Mouse (Mus musculus) cerebellum, adult 2 months (tissue): ENCODE measurements around the gene Hnrnpu. TPM values are rescaled to one million over a fixed set of nuclear protein-coding genes. Genes with fewer than 3 reads are reported as not detected.
"Not testable (repeated sequence)": the region's sequence is repeated elsewhere in the genome, so short reads cannot be mapped to it uniquely, and the experiment has no call there.

Source experiments
- DNase-seq, 2 experiments: peaks; one replicate each; pipeline ENCODE4 v3.0.0; 2021
- H3K27ac ChIP-seq: fragments of 200-500 bp; 2 replicates; pipeline ENCODE4 v1.5.1; 2012; ENCODE audit warnings: low read length, control low read depth, inconsistent platforms; ENCODE audit not compliant: insufficient read depth
- H3K27me3 ChIP-seq: fragments of 200-500 bp; 2 replicates; pipeline ENCODE4 v1.6.1; 2012; ENCODE audit warnings: inconsistent platforms, mild to moderate bottlenecking, low read length, moderate library complexity; ENCODE audit not compliant: control insufficient read depth, insufficient read depth
- H3K4me1 ChIP-seq: fragments of 200-500 bp; 2 replicates; pipeline ENCODE4 v1.6.1; 2011; ENCODE audit warnings: low read length; ENCODE audit not compliant: control insufficient read depth, insufficient read depth
- H3K4me3 ChIP-seq: fragments of 200-500 bp; replicated peaks from 2 replicates; pipeline ENCODE3; 2011; ENCODE audit warnings: mild to moderate bottlenecking, low read depth, low read length, control low read depth; ENCODE audit not compliant: insufficient read depth
- CTCF ChIP-seq: fragments of 200-500 bp; IDR thresholded peaks from 2 replicates; pipeline ENCODE4 v1.5.1; 2011; ENCODE audit warnings: low read depth, mild to moderate bottlenecking, control low read depth, low read length, moderate library complexity, borderline replicate concordance; ENCODE audit not compliant: insufficient read depth
- POLR2A ChIP-seq: fragments of 200-500 bp; IDR thresholded peaks from 2 replicates; pipeline ENCODE4 v1.6.1; 2011; ENCODE audit warnings: low read length, control low read depth, borderline replicate concordance; ENCODE audit not compliant: insufficient read depth
- WGBS: fragments of 180-500 bp; shearing (Covaris S2); methylation state at CpG from one replicate; pipeline ENCODE4 v1.1.7; 2018; 5-methylcytosine and 5-hydroxymethylcytosine counted together
- polyA plus RNA-seq: library from polyadenylated mRNA; depleted of rRNA; stranded (reverse); fragments of >200 nt; gene quantifications from 2 replicates; pipeline ENCODE4 v1.2.3, GENCODE M21; 2012; rRNA removed

The Hnrnpu gene
- polyA plus RNA-seq, 1 experiment, result 365 TPM

DNA sequence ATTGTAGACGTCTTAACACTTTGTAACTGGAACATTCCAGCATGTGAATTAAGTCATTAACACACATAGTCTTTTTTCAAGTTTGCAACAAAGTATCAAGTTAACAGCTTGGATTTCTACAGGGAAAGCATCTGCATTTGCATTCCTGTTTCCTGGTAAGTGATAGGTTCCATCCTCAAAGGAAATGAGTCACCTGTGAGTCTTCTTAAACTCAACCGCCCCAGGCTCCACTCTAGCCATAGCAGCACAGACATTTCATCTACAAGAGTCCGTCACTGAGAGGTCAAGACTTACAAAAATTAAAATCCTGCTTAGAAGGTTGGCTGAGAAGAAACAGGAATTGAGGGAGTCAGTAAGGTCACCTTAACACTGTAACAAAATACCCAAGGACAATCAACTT lies 45.9 kb downstream of the Hnrnpu start:
- no peak for DNase-seq
- TF ChIP-seq CTCF, result no peak
- no peak for TF ChIP-seq POLR2A
- 93% methylated on average over 3 of the region's 3 CpGs for WGBS
- no peak overlapping the region for H3K4me3 ChIP-seq
- H3K27me3 ChIP-seq, result no peaks in the 10 kb centered on the region; the same call in 1 of the 2 replicates
- H3K27ac ChIP-seq, result no peak overlapping the region
- no peaks in the 10 kb centered on the region for H3K4me1 ChIP-seq

DNA sequence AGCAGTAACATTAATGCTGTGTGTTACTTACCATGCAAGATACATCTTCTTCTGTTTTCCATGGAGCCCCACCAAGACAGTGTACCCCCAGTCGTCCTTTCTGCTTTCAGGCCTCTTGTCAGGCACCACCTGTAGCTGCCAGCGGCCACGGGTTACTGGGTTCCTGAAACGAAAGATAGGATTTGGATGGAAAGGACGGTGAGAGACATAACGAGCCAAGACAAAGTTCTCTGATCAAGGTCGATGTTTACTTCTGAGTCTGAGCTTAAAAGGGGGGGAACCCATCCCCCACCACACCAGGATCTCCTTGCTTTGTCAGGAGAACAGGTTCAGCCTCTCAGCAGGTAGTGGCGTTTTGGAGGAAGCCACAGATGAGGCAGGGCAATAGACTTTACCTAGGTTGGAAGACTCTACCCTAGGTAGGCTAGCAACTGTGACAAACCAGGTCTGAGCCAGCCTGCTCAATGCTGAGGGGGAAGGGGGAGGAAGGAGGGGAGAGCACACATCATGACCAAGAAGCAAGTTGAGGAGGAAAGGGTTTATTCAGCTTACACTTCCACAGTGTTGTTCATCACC lies 49.9 kb downstream of the Hnrnpu start:
- no peak overlapping the region for H3K4me3 ChIP-seq

DNA sequence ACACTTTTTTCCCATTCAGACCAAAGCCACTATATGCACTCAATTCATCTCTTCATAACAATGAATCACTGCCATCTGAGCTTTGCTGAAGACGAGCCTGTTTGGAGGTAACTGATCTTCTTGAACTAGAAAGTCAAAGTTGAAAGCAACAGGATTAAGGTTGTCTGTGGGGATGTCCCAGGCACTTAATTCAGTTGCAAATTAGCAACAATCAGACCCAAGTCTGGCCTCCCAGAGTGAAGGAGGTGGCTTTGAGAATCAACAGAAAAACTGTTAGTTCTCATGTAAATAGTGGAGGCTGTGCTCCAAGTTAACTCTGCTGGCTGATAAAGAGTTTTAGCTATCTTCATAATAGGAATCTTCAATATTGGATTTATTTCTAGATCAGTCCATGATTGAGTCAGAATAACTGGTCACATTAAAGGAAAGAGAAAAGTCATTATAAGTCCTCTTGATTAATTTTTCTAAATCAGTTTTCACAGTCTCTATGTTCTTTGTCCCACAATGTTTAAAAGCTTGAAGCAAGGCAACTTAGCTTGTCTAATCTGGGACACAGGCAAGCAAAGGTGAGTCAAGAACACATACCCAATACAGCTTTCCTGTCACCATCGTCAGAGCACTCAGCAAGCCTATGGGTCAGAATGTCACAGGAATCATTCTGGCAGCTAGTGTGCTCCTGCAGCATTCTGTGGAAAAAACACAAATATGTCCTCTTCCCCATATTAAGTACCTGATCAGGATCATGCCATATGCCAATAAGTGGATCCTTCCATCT lies 53.5 kb downstream of the Hnrnpu start:
- no peak for TF ChIP-seq CTCF
- no peak for TF ChIP-seq POLR2A

More for the DNA sequence above, 49.9 kb downstream of the Hnrnpu start:
- 66% methylated on average over 8 of the region's 8 CpGs for WGBS
- H3K4me1 ChIP-seq, result no peaks in the 10 kb centered on the region
- H3K27me3 ChIP-seq, result no peaks in the 10 kb centered on the region
- no peak overlapping the region for H3K27ac ChIP-seq
- TF ChIP-seq CTCF (no peak), POLR2A (no peak)
- no peak for DNase-seq

DNA sequence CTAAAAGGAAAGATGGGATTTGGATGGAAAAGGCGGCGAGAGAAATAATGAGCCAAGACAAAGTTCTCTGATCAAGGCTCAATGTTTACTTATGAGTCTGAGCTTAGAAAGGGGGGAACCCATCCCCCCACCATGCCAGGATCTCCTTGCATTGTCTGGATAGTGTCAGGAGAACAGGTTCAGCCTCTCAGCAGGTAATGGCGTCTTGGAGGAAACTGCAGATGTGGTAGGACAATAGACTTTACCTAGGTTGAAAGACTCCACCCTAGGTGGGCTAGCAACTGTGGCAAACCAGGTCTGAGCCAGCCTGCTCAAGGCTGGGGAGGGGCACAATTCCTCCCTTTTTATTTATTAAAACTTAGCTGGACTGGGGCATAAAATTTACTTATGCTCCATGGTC lies 54.3 kb downstream of the Hnrnpu start:
- H3K27ac ChIP-seq, H3K4me1 ChIP-seq, H3K27me3 ChIP-seq, DNase-seq, H3K4me3 ChIP-seq: not testable (repeated sequence)
- WGBS, result 80% methylated on average over 3 of the region's 3 CpGs

More for the DNA sequence above, 53.5 kb downstream of the Hnrnpu start:
- Histone ChIP-seq H3K4me1 (no peaks in the 10 kb centered on the region), H3K27me3 (no peaks in the 10 kb centered on the region), H3K27ac (no peak overlapping the region), H3K4me3 (no peak overlapping the region)
- whole genome bisulfite sequencing, result 78% methylated on average over 2 of the region's 2 CpGs
- no peak for DNase-seq

DNA sequence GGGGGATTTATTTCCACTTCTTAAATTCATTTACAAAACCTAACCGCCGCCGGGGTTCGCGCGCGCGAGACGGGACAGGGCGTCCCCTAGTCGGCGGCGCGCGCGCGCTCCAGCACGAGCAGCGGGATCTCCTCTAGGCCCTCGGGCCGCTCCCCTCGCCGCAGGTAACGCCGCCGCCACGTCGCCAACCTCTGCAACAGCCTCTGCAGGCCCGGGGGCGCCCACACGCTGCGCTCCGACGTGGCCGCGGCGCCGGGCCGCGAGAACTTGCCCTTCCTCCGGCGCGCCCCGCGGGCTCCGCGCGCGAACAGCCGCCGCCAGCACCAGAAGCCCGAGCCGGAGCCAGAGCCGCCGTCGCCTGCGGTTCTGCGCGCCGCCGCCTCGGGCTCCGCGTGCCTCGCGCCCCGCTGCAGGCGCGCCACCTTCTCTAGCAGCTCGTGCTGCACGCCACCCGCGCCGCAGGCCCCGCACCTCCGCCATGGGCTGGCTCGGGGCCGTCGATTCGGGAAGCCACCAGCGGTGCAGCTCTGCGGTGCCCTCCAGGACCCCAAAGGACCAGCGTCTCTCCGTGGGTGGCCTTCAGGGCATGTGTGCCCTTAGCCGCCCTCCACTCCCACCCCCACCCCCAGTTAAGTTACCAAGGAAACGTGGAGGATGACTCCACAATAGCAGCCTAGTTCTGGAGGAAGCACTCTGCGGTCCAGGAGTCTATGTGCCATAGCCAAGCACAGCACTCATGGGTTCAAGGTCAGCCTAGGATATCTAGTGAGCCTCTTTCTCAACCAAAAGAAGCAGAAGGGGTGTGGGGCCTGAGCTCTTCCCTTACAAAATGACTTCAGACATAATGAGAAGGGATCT lies 61.3 kb downstream of the Hnrnpu start:
- H3K27ac ChIP-seq, result peak overlapping the region; percentile 56; the same call in 1 of the 2 replicates
- DNase-seq, result peak; percentile 76 to 77
- no peaks in the 10 kb centered on the region for H3K27me3 ChIP-seq
- H3K4me3 ChIP-seq, result peak overlapping the region; percentile 66
- WGBS, result under 1% methylated on average over 81 of the region's 87 CpGs
- no peaks in the 10 kb centered on the region for H3K4me1 ChIP-seq
- TF ChIP-seq POLR2A (no peak), CTCF (no peak)

DNA sequence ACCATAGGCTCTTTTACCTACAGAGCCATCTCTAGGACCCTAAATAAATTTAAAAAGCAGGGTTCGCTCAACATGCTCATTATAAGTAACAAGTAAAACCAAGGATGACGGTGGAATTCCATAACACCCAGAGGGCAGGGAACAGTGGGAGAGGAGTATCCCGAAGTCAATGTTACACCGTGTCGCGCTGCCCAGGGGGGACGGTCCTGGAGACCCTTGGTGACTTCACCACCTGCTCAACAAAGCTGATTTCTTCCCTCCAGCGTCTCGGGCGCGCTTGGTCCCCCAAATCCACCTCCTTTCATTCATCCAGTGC lies 61.9 kb downstream of the Hnrnpu start:
- DNase-seq, result no peak
- Histone ChIP-seq H3K4me3 (peak overlapping the region; percentile 66), H3K4me1 (no peaks in the 10 kb centered on the region), H3K27ac (0 out of 2 replicates have a peak overlapping the region, but pooled peaks have one; percentile 56), H3K27me3 (no peaks in the 10 kb centered on the region)
- 8% methylated on average over 11 of the region's 11 CpGs for WGBS
- TF ChIP-seq CTCF, result no peak
- no peak for TF ChIP-seq POLR2A

DNA sequence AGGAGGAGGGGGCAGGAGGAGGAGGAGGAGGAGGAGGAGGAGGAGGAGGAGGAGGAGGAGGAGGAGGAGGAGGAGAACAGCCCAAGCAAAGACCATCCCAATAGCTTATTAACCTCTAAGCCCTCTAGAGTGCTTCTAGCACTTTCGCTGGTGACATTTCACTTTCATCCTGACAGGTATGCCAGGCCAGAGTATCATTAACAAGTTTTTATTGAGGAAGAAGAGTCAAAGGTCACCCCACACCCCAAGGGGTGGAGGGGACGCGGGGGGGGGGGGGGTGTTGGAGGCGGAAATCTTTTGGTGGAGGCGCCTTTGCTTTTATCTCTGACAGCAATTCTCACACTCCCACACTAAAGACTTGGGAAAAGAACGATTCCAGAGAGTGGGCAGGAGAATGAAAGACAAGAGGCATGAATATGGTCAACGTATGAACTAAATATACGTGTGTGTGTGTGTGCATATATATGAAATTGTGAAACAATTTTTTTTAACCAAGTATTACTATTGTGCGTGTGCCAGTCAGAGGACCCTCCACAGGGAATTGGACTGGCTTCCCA lies 62.3 kb downstream of the Hnrnpu start:
- Histone ChIP-seq H3K4me3 (no peak overlapping the region), H3K27ac (no peak overlapping the region), H3K4me1 (no peaks in the 10 kb centered on the region), H3K27me3 (no peaks in the 10 kb centered on the region)
- 54% methylated on average over 9 of the region's 9 CpGs for WGBS
- TF ChIP-seq CTCF, result no peak
- no peak for DNase-seq

Other genes with a start within 250 kb of the Hnrnpu start
- gene Desi2, start 150.4 kb downstream of the Hnrnpu start, polyA plus RNA-seq, result 12.5 and 12.6 TPM in 2 replicates
- 97.7 and 99.4 TPM in 2 replicates for gene Cox20, start 18.7 kb downstream of the Hnrnpu start, polyA plus RNA-seq
- gene Efcab2, start 68.3 kb upstream of the Hnrnpu start, polyA plus RNA-seq, result 9.6 and 12.9 TPM in 2 replicates
- 15.6 and 17.3 TPM in 2 replicates for gene Kif26b, start 191.3 kb upstream of the Hnrnpu start, polyA plus RNA-seq